Mouse (Mus musculus) left cerebral cortex, postnatal 10 days (tissue): Measurements from ENCODE around the gene Macf1. TPM values are rescaled to one million over a fixed set of nuclear protein-coding genes. Genes with fewer than 3 reads are reported as not detected.
"Not testable (repeated sequence)": the region's sequence is repeated elsewhere in the genome, so short reads cannot be mapped to it uniquely, and the experiment has no call there.

Source experiments
- DNase-seq, 2 experiments: peaks; one replicate each; pipeline ENCODE4 v3.0.0; 2021 to 2022; ENCODE audit warnings: low spot score in 2 of 2, mixed read lengths in 1 of 2; ENCODE audit errors: extremely low spot score in 1 of 2
- intact Hi-C: fragments of 180-260 bp; cut with DNase I; formaldehyde crosslinking; loops from one replicate; pipeline ENCODE4 v1.15.1; 2025
- microRNA-seq: library from miRNA; unstranded; fragments of <30 nt; microRNA quantifications from one replicate; pipeline ENCODE4 v1.2.0, GENCODE M21; 2022
- total RNA-seq, 2 experiments: library from RNA; stranded (reverse); gene quantifications; 2 replicates each; pipeline ENCODE4 v1.2.3; 2021

Gene Macf1
- total RNA-seq, 2 experiments from 2014 or later, result 243 to 256 TPM

DNA sequence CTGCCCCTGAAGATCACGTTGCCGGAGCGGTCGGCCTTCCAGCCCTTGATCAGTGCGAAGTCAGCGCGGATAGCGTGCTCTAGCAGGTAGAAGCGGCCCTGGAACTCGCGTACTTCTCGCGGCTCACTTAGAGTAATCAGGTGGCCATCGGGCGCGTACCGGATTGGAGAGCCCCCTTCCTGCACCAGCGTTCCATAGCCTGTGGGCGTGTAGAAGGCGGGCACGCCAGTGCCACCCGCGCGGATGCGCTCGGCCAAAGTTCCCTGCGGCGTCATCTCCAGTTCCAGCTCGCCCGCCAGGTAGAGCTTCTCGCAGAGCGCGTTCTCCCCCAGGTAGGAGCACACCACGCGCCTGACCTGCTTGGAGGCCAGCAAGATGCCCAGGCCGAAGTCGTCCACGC lies 361.2 kb downstream of the Macf1 start:
- DNase-seq, intact Hi-C loops: not testable (repeated sequence)

DNA sequence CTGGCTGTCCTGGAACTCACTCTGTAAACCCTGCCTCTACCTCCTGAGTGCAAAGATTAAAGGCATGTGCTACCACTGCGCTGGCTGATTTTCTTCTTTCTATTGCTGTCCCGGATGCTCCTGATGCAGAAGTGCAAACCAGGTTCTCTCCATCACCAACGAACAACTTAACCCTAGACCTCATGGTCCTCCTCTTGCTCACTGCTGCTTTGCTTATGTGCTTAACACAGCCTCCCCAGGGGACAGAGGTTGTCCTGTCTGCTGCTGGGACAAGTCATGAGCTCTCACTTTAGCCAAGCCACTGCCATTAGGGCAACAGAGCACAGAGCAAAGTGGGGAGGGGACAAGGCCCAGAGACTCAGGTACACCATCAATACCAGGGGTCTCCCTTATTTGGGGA lies 369.7 kb downstream of the Macf1 start:
- intact Hi-C loops, result no loop called here
- no peak for DNase-seq

DNA sequence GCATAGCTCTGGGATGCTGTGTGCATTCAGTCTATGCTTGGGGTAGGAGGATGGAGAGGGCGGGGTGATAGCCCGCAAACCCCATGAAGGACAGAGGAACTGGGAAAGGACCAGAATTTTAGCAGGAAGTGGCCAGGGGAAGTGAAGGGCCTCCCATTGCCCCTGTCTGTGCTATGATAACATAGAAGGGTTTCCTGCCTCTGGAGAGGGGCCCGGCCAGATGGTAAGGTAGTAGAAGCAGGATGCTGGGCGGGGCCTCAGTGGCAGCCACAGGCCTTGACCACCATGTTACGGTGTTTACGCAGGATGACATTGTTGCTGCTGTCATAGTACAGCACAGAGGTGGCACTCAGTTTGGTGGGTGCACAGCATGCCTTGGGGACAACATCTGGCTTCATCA lies 371.1 kb downstream of the Macf1 start:
- intact Hi-C loops, result no loop called here
- no peak for DNase-seq

DNA sequence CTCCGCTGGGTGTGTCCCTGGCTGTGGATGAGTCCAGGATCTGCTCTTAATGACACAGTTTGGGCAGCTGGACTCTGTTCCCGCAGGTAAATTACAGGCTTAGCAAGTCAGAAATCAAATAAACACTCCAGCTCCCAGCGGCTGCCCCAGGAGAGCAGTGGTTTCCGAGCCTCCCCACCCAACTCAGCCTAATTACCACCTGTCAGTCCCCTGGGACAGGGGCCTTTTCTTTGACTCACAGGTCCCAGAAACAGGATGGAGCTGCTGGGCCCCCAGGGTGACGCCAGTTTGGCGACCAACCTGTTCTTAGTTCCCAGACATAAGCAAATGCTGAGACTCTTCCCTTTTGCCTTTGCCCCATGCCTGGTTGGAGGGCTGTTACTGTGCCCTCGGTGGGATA lies 372.3 kb downstream of the Macf1 start:
- intact Hi-C loops, result no loop called here
- DNase-seq, result no peak

GRCm38 (mm10) chr4:123308292-123308691 lies 375.9 kb downstream of the Macf1 start:
- DNase-seq, result no peak
- intact Hi-C loops, result loop anchor here (5.0 kb wide), 1 partner anchor 34 kb away; the partner anchor contains the start of gene Bmp8a

DNA sequence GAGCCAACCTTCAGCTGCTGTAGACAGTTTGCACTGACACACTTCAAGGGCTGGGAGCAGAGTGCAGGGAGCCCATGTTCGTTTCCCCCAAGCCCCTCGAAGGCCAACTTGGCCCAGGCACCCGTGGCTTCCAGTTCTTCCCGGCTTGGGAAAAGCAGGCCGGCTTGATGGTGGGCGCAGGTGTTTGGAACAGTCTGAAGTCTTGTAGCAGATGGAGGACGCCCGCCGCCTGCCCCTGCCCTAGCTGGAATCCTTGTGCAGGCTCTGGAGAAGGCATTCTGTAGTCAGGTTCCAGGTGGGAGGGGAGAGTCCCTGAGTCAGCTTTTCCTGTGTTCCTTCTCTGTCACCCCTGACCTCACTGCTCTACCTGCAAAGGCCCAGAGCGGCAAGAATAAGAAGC lies 377.2 kb downstream of the Macf1 start:
- DNase-seq, result peak in 1 of 2 experiments; percentile 41
- intact Hi-C loops, result loop anchor here (5.0 kb wide), 1 partner anchor 35 kb away; the partner anchor contains the start of gene Bmp8a

DNA sequence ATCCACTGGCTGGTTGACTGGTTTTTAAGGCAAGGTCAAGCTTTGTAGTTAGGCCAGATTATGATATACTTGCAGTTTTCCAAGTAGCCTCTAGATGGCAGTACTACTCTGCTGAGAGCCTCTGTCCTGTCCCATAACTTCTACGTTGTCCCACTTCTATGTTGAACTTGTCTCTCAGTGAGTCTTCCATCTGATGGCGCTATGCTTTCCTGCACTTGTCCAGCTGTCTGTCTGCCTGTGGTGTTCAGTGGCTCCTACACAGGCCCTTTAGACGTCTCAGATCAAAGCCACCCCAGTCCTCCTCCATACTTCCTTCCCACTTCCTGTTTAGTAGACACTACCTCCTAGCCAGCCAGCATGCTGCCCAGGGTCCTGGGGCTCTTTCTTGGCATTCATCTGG lies 378.4 kb downstream of the Macf1 start:
- intact Hi-C loops, result loop anchor here (5.0 kb wide), 1 partner anchor 37 kb away; the partner anchor contains the start of gene Bmp8a

More for the DNA sequence above, 378.4 kb downstream of the Macf1 start:
- DNase-seq, result peak in 1 of 2 experiments; percentile 38

Small RNA genes within 50 kb of the gene (microRNA-seq; reads per million reads assigned to microRNA genes)
- gene Mir6398, result not detected

Other genes starting within 250 kb of the Macf1 start
- 100 to 1,000 TPM; 174 to 179 TPM for gene Ndufs5, start 33.8 kb upstream of the Macf1 start, total RNA-seq
- 10 to 100 TPM; 58.9 to 62.1 TPM for gene Akirin1, start 66.0 kb upstream of the Macf1 start, total RNA-seq
- gene Rhbdl2, start 103.5 kb upstream of the Macf1 start, total RNA-seq, result 1 to 10 TPM; 1.1 to 1.2 TPM
- gene 4933427I04Rik, start 175.3 kb upstream of the Macf1 start, total RNA-seq, result not detected
- gene Mycbp, start 220.5 kb upstream of the Macf1 start, total RNA-seq, result 10 to 100 TPM; 14.2 to 14.8 TPM
- 10 to 100 TPM; 47.4 to 52.6 TPM for gene Rragc, start 233.1 kb upstream of the Macf1 start, total RNA-seq
- gene 4930535I16Rik, start 233.7 kb upstream of the Macf1 start, total RNA-seq, result not detected